Mouse (Mus musculus) MEL (cell line): ENCODE data around the gene Slc44a2. TPM values are rescaled to one million over a fixed set of nuclear protein-coding genes. Genes with fewer than 3 reads are reported as not detected.

ENCODE experiments used
- DNase-seq: peaks from one replicate; pipeline ENCODE4 v3.0.0; 2011; ENCODE audit warnings: low read depth, low spot score
- H3K27ac ChIP-seq: 2 replicates; pipeline ENCODE4 v1.5.1; 2012; ENCODE audit warnings: low read depth, mild to moderate bottlenecking, control low read depth, low read length, moderate library complexity; ENCODE audit not compliant: control insufficient read depth
- H3K27me3 ChIP-seq, 2 experiments: fragments of 150-350 bp in 1 of 2; sonication (generic) in 1 of 2; 2 replicates each; pipeline ENCODE4 v1.6.1; 2012; ENCODE audit warnings: low read length in 2 of 2, mild to moderate bottlenecking in 2 of 2, improper control_type of control experiment in 1 of 2, moderate library complexity in 1 of 2; ENCODE audit not compliant: insufficient read depth in 2 of 2, control insufficient read depth in 1 of 2
- H3K36me3 ChIP-seq, 2 experiments: 2 replicates each; pipeline ENCODE4 v1.6.1; 2012 to 2014; ENCODE audit warnings: low read length in 2 of 2, improper control_type of control experiment in 1 of 2, inconsistent platforms in 1 of 2, mild to moderate bottlenecking in 1 of 2; ENCODE audit not compliant: insufficient read depth in 2 of 2, control insufficient read depth in 1 of 2
- H3K4me1 ChIP-seq, 2 experiments: fragments of 150-350 bp in 1 of 2; sonication (generic) in 1 of 2; 2 replicates each; pipeline ENCODE4 v1.6.1; 2012; ENCODE audit warnings: low read length in 2 of 2, improper control_type of control experiment in 1 of 2, mild to moderate bottlenecking in 1 of 2; ENCODE audit not compliant: insufficient read depth in 2 of 2, control insufficient read depth in 1 of 2
- H3K4me3 ChIP-seq, 2 experiments: fragments of 150-350 bp in 1 of 2; sonication (generic) in 1 of 2; 2 replicates each; pipeline ENCODE4 v1.5.1; 2012; ENCODE audit warnings: low read depth in 2 of 2, low read length in 2 of 2, mild to moderate bottlenecking in 2 of 2, moderate library complexity in 2 of 2, control low read depth in 1 of 2, improper control_type of control experiment in 1 of 2; ENCODE audit not compliant: control insufficient read depth in 1 of 2, insufficient read depth in 1 of 2
- H3K79me2 ChIP-seq: 2 replicates; pipeline ENCODE4 v1.6.1; 2012; ENCODE audit warnings: mild to moderate bottlenecking, low read length, moderate library complexity; ENCODE audit not compliant: control insufficient read depth, poor library complexity, insufficient read depth
- H3K9ac ChIP-seq: 2 replicates; pipeline ENCODE4 v1.6.1; 2012; ENCODE audit warnings: low read depth, mild to moderate bottlenecking, control low read depth, low read length, moderate library complexity; ENCODE audit not compliant: control insufficient read depth, poor library complexity, severe bottlenecking
- H3K9me3 ChIP-seq: fragments of 150-350 bp; sonication (generic); replicated peaks from 2 replicates; pipeline ENCODE4 v1.6.1; 2012; ENCODE audit warnings: mild to moderate bottlenecking, low read length, improper control_type of control experiment, moderate library complexity; ENCODE audit not compliant: insufficient read depth
- CHD1 ChIP-seq: IDR thresholded peaks from 2 replicates; pipeline ENCODE4 v1.6.1; 2012; ENCODE audit warnings: low read depth, mild to moderate bottlenecking, inconsistent platforms, low read length, improper control_type of control experiment
- CHD2 ChIP-seq: IDR thresholded peaks from 2 replicates; pipeline ENCODE4 v1.6.1; 2011; ENCODE audit warnings: low read length, improper control_type of control experiment
- ELF1 ChIP-seq: IDR thresholded peaks from 2 replicates; pipeline ENCODE4 v1.6.1; 2014; ENCODE audit warnings: low read depth, mild to moderate bottlenecking, inconsistent platforms, low read length, improper control_type of control experiment, moderate library complexity
- HCFC1 ChIP-seq: IDR thresholded peaks from 2 replicates; pipeline ENCODE4 v1.6.1; 2012; ENCODE audit warnings: low read depth, mild to moderate bottlenecking, inconsistent platforms, low read length, improper control_type of control experiment, moderate library complexity
- JUND ChIP-seq: IDR thresholded peaks from 2 replicates; pipeline ENCODE4 v1.6.1; 2011; ENCODE audit warnings: low read depth, mild to moderate bottlenecking, improper control_type of control experiment, low read length
- KAT2A ChIP-seq: conservative IDR thresholded peaks from 2 replicates; pipeline ENCODE4 v1.6.1; 2012; ENCODE audit warnings: low read depth, low read length, improper control_type of control experiment, inconsistent platforms
- MEF2A ChIP-seq: IDR thresholded peaks from 2 replicates; pipeline ENCODE4 v1.6.1; 2014; ENCODE audit warnings: low read depth, mild to moderate bottlenecking, inconsistent platforms, low read length, improper control_type of control experiment; ENCODE audit not compliant: poor library complexity, insufficient replicate concordance, severe bottlenecking; ENCODE audit errors: extremely low read depth
- MYC ChIP-seq: IDR thresholded peaks from 2 replicates; pipeline ENCODE4 v1.6.1; 2011; ENCODE audit warnings: low read depth, mild to moderate bottlenecking, low read length, improper control_type of control experiment, moderate library complexity
- NELFE ChIP-seq: IDR thresholded peaks from 2 replicates; pipeline ENCODE4 v1.6.1; 2011; ENCODE audit warnings: low read depth, low read length, improper control_type of control experiment
- POLR2A ChIP-seq, 2 experiments: IDR thresholded peaks; 2 replicates each; pipeline ENCODE4 v1.6.1; 2011 to 2012; ENCODE audit warnings: low read length in 2 of 2, mild to moderate bottlenecking in 2 of 2, control low read depth in 1 of 2, improper control_type of control experiment in 1 of 2, low read depth in 1 of 2, moderate library complexity in 1 of 2; ENCODE audit not compliant: control insufficient read depth in 1 of 2, insufficient read depth in 1 of 2, poor library complexity in 1 of 2
- POLR2AphosphoS2 ChIP-seq: IDR thresholded peaks from 2 replicates; pipeline ENCODE4 v1.6.1; 2011; ENCODE audit warnings: low read length, improper control_type of control experiment
- POLR2AphosphoS5 ChIP-seq: IDR thresholded peaks from 2 replicates; pipeline ENCODE4 v1.6.1; 2012; ENCODE audit warnings: low read depth, borderline replicate concordance, mild to moderate bottlenecking, inconsistent platforms, low read length, moderate library complexity, mixed read lengths
- RAD21 ChIP-seq: IDR thresholded peaks from 2 replicates; pipeline ENCODE4 v1.6.1; 2011; ENCODE audit warnings: mild to moderate bottlenecking, low read depth, low read length, improper control_type of control experiment
- RCOR1 ChIP-seq: IDR thresholded peaks from 2 replicates; pipeline ENCODE4 v1.6.1; 2012; ENCODE audit warnings: low read depth, mild to moderate bottlenecking, inconsistent platforms, low read length, improper control_type of control experiment
- SIN3A ChIP-seq: IDR thresholded peaks from 2 replicates; pipeline ENCODE4 v1.6.1; 2012; ENCODE audit warnings: low read length, improper control_type of control experiment, inconsistent platforms
- SMC3 ChIP-seq: IDR thresholded peaks from 2 replicates; pipeline ENCODE4 v1.6.1; 2011; ENCODE audit warnings: low read depth, low read length, improper control_type of control experiment
- TAL1 ChIP-seq: IDR thresholded peaks from 2 replicates; pipeline ENCODE4 v1.6.1; 2012; ENCODE audit warnings: mild to moderate bottlenecking, inconsistent platforms, low read length, moderate library complexity, mixed read lengths
- TBP ChIP-seq: IDR thresholded peaks from 2 replicates; pipeline ENCODE4 v1.8.0; 2011; ENCODE audit warnings: low read depth, low read length, improper control_type of control experiment
- UBTF ChIP-seq: IDR thresholded peaks from 2 replicates; pipeline ENCODE4 v1.6.1; 2012; ENCODE audit warnings: low read depth, mild to moderate bottlenecking, inconsistent platforms, low read length, improper control_type of control experiment, moderate library complexity, borderline replicate concordance; ENCODE audit not compliant: insufficient read depth
- USF1 ChIP-seq: IDR thresholded peaks from 2 replicates; pipeline ENCODE4 v1.6.1; 2014; ENCODE audit warnings: low read depth, mild to moderate bottlenecking, inconsistent platforms, low read length, improper control_type of control experiment, moderate library complexity
- USF2 ChIP-seq, 2 experiments: IDR thresholded peaks; 2 replicates each; pipeline ENCODE4 v1.6.1; 2011 to 2012; ENCODE audit warnings: improper control_type of control experiment in 2 of 2, low read length in 2 of 2, borderline replicate concordance in 1 of 2, inconsistent platforms in 1 of 2, low read depth in 1 of 2, mild to moderate bottlenecking in 1 of 2; ENCODE audit not compliant: insufficient read depth in 1 of 2
- ZC3H11A ChIP-seq: IDR thresholded peaks from 2 replicates; pipeline ENCODE4 v1.6.1; 2012; ENCODE audit warnings: low read depth, mild to moderate bottlenecking, inconsistent platforms, low read length, improper control_type of control experiment
- ZKSCAN1 ChIP-seq: IDR thresholded peaks from 2 replicates; pipeline ENCODE4 v1.6.1; 2012; ENCODE audit warnings: low read depth, mild to moderate bottlenecking, inconsistent platforms, low read length, improper control_type of control experiment, moderate library complexity
- ZMIZ1 ChIP-seq: IDR thresholded peaks from 2 replicates; pipeline ENCODE4 v1.6.1; 2012; ENCODE audit warnings: low read depth, mild to moderate bottlenecking, inconsistent platforms, low read length, improper control_type of control experiment, moderate library complexity
- ZNF384 ChIP-seq: IDR thresholded peaks from 2 replicates; pipeline ENCODE4 v1.6.1; 2012; ENCODE audit warnings: low read depth, mild to moderate bottlenecking, inconsistent platforms, low read length, improper control_type of control experiment
- polyA plus RNA-seq, 2 experiments: library from polyadenylated mRNA; stranded (reverse) in 1 of 2; unstranded in 1 of 2; fragments of >175 nt in 1 of 2; fragments of >200 nt in 1 of 2; gene quantifications; 2 replicates each; pipeline versions ENCODE4 v1.2.1 to v1.2.4; 2012; ENCODE audit warnings: low replicate concordance in 2 of 2, low read depth in 1 of 2; ENCODE audit not compliant: insufficient read length in 2 of 2, insufficient read depth in 1 of 2, missing spikeins in 1 of 2
- total RNA-seq: library from RNA; depleted of rRNA; stranded (reverse); fragments of 300-350 nt; gene quantifications from 2 replicates; pipeline ENCODE4 v1.2.3, GENCODE M21; 2012

The Slc44a2 gene
- total and polyA plus RNA-seq, 3 experiments: 27.3 to 121 TPM; not detected in 1

DNA sequence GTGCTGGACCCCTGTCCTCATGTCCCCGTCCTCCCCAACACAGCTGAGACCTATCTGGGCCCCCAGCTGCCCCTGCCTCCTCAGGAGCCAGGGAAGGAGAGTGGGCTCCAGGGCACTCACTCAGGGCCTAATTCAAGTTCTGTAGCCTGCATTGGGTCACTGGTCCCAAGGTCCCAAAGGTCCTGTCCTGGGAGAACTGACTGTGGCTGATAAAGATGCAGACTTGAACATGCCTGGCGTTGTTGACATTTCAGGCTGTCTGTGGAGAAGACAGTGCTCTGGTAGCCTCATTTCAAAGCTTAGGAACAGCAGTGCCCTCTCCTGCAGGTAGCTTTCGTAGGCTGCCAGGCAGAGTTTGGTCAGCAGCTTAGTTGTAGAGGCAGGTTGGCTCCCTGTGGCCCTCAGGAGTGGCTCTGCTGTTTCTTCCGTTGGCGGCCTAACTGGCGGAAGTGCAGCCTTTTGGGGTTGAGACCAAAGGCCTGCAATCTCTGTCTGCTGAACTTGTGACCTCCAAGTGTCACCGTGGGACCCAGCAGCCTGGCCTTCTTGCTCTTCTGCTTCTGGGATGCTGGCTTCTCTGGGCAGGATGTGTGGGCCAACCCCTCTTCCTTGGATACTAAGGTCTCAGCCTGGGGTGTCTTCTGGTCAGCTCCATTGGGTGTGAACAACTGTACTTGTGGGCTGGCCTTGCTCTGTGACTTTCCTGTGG is 46.8 kb upstream of the Slc44a2 start (continued):
- TF ChIP-seq HCFC1 (0 out of 2 replicates have a peak, but pooled peaks have one; percentile 19), CHD1 (no peak), TBP (no peak), ZKSCAN1 (no peak; the same call in 1 of the 2 replicates), ZMIZ1 (peak; percentile 87), ZNF384 (no peak), TAL1 (no peak), SMC3 (peak; percentile 37; the same call in 1 of the 2 replicates), POLR2AphosphoS2 (peak; percentile 75), JUND (no peak), NELFE (0 out of 2 replicates have a peak, but pooled peaks have one; percentile 21), CHD2 (peak; percentile 18; the same call in 1 of the 2 replicates), MEF2A (no peak)

DNA sequence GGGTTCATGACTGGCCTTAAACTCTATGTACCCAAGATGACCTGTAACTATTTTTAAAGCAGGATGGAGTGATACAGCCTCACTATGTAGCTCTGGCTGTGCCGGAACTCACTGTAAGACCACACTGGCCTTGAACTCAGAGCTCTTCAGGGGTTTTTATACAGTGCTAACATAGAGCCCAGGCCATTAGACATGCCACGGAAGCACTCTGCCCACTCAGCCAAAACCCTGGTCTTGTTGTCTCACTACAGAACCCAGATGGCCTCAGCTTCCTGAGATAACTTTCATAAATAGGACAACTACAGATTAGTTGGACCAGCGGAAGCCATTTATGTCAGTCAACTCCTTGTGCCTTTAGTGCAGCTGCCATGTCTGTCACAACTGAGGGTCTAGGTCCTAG is 46.2 kb upstream of the Slc44a2 start:
- Histone ChIP-seq H3K27ac (no peak overlapping the region), H3K27me3 (no peaks in the 10 kb centered on the region), H3K36me3 (peaks cover 0 to 62% of the 10 kb centered on the region in 2 experiments; a peak in 2 of 4 replicates), H3K79me2 (no peaks in the 10 kb centered on the region), H3K4me3 (no peak overlapping the region), H3K9ac (no peak overlapping the region), H3K4me1 (no peaks in the 10 kb centered on the region), H3K9me3 (no peaks in the 10 kb centered on the region)
- DNase-seq: peak; percentile 47
- TF ChIP-seq RCOR1 (no peak), RAD21 (no peak), USF1 (no peak), ZC3H11A (no peak), CHD2 (0 out of 2 replicates have a peak, but pooled peaks have one; percentile 12)

- Histone ChIP-seq H3K36me3 (peaks cover 0 to 65% of the 10 kb centered on the region in 2 experiments; a peak in 2 of 4 replicates), H3K27ac (no peak overlapping the region), H3K4me1 (no peaks in the 10 kb centered on the region), H3K4me3 (no peak overlapping the region), H3K27me3 (no peaks in the 10 kb centered on the region), H3K79me2 (no peaks in the 10 kb centered on the region), H3K9me3 (no peaks in the 10 kb centered on the region), H3K9ac (no peak overlapping the region)
- peak; percentile 51 for DNase-seq
- TF ChIP-seq SMC3 (peak; percentile 19; the same call in 1 of the 2 replicates), MEF2A (no peak), MYC (no peak), UBTF (no peak), TAL1 (peak; percentile 54; the same call in 1 of the 2 replicates), USF2 (IDR thresholded peaks at IDR 0.05; ENCODE audit: borderline replicate concordance in 1 of 2, insufficient read depth in 1 of 2, low read depth in 1 of 2, low read length in 2 of 2) (no peak), POLR2A (IDR thresholded peaks at IDR 0.05; ENCODE audit: control insufficient read depth in 1 of 2, insufficient read depth in 1 of 2, low read depth in 1 of 2, low read length in 2 of 2, poor library complexity in 1 of 2) (peak in 1 of 2 experiments; percentile 55; a peak in 1 of 4 replicates), KAT2A (no peak), NELFE (peak; percentile 38; the same call in 1 of the 2 replicates), POLR2AphosphoS5 (no peak; the same call in none of the 2 replicates), SIN3A (0 out of 2 replicates have a peak, but pooled peaks have one; percentile 37), ZKSCAN1 (peak; percentile 92), ZMIZ1 (peak; percentile 26; the same call in 1 of the 2 replicates), TBP (peak; percentile 40; the same call in 1 of the 2 replicates), ELF1 (no peak), CHD2 (no peak)
Observed at GRCm38 (mm10) chr9:21275013-21275710, 45.3 kb upstream of the Slc44a2 start.
